Mouse (Mus musculus): Measurements from ENCODE around the gene Pef1.

Pef1 gene

DNA sequence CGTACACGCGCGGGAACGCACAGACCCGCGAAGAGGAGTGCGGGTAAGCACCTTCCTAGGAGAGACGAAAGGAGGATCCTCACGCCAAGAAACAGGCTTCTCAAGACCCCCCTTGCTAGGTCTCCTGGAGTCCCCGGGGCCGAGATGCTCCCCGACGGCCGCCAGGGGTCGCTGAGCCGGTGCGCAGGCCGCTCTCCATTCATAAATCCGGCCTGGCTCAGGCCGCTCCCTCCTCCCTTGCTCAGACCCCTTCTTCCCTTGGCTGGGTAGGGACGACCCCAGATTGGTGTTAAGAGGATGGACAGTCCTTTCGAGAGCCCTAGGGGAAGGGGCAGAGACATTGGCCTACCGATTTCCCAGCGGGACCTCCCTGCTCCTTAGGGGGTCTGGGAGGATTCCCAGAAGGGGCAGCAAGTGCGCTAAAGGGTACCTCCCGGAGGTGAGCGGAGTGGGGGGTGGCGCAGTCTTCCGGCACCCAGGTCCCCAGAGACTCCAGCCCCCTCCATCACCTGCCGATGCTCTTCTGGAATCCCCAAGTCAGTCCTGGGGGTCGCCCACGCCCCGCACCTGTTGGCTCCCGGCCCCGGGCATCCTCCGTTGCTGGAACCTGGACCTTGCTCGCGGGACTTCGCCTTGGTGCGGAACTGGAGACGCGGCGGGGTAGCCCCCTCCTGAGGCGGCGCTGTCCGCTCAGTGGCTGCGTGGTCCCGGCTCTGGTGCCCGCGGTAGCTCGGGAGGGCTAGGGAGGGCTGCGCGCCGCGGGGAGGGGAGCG is 36.3 kb downstream of the Pef1 start:
- DNase-seq (ENCODE audit: extremely low spot score) = peak; percentile 87

DNA sequence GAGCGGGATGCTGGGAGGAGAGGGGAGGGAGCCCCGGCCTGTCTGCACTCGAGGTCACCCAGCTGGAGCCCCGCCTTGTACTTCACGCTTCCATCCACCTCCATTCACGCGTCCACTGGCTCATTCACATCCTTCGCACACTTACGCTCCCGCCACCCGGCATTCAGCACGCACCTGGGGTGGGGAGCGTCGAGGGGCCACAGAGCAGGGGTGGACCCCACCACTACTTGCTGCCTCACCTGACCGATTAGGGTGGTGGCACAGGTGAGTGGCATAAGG is 36.8 kb downstream of the Pef1 start, which contains the start of gene Hcrtr1:
TSS of gene Hcrtr1 (minus strand) at position 146 of the 279 bp plus-strand sequence.
- no peak for DNase-seq (ENCODE audit: extremely low spot score)

DNA sequence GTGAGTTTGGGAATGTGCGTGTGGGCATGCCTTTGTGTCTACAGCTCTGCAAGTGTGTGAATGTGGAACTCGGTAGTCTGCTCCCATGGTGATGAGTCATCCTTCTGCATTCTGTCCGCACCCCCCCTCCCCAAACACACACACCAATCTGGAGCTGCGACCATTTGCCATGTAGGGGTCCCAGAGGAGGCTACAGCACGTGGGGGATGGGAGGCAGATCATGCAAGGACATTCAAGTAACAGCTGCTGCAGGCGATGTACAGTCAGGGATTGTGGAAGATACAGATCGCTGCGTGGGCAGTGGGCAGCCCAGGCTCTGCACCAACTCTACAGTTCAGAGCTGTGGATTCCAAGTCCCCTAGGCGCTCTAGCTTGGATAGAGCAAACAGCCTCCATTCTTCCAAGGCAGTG is 38.6 kb downstream of the Pef1 start:
- no peak for DNase-seq (ENCODE audit: extremely low spot score)

DNA sequence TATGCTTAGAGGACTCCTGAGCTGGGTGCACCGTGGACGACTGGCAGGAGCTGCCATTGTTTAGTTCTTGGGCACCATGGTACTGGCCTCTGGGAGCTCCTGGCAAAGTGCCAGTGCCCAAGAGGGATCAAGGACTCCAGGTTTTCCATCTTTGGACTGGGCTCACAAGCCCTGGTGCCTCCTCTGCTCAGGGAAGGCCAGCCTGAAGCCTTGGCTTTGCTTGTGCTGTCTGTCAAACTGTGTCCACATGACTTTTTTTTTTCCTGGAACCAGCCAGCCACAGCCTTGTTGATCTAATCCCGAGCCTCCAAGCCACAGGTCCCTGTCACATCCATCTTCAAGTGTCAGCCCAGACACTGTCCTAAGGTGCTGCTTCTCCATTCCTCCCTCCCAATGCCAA is 39.4 kb downstream of the Pef1 start:
- no peak for DNase-seq (ENCODE audit: extremely low spot score)

DNA sequence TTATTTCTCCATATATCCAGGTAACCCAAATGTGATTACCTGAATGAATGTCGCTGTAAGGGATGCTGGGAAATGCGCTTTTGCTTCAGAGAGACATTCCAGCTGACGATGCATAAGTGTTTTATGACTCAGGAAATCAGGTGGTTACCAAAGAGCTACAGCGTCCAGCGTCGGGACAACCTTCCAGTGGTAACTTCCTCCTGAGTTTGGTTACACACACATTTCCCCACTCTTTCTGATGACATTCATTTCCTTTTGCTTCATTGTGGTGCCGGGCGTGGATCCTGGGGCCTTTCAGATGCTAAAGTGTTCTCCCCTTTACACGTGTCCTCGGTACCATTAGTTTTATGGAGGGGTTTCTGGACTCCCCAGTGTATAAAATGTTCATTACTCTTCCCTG is 46.0 kb downstream of the Pef1 start:
- DNase-seq (ENCODE audit: extremely low spot score) = no peak

DNA sequence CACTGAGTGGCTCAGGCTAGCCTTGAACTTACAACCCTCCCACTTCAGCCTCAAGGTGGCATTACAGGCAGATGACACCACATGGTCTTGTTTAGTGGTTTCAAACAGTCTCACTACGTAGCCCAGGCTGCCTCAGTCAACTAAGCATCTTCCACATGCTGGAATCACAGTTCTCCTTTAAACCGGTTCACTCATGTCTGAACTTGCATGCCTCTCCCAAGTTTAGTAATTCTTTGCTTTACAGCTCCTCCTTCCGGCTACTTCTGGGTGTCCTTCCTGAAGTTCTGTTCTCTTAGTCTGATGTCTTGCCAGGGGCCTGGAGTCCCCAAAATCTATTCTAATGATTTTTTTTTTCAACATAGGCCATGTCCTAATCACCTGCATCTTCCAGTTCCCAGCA is 51.9 kb downstream of the Pef1 start:
- DNase-seq (ENCODE audit: extremely low spot score) = no peak

DNA sequence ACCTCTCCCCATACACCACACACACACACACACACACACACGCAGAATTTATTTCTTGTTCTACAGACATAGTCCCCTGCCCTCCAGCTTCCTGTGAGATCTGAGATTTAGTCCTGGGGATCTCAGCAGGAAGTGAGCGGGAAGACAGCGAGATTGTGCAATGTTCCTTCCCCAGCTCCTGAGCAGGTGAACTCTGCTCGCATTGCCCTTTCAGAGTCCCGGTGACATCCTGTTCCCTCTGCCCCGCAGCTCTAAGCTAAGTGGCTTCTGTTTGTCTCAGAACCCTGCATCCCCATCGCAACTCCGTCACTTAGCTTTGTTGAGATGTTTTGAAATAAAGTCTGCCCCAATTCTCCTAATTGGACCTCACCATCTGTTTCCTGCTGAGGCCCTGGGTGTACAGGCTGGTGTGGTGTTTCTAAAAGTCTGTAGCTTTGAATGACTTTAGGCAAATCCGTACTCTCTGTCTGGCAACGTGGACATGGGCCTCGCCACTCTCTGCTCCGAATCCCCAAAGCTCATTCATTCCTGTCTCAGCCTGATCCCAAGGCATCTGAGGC is 54.5 kb downstream of the Pef1 start:
- DNase-seq (ENCODE audit: extremely low spot score) = no peak

DNA sequence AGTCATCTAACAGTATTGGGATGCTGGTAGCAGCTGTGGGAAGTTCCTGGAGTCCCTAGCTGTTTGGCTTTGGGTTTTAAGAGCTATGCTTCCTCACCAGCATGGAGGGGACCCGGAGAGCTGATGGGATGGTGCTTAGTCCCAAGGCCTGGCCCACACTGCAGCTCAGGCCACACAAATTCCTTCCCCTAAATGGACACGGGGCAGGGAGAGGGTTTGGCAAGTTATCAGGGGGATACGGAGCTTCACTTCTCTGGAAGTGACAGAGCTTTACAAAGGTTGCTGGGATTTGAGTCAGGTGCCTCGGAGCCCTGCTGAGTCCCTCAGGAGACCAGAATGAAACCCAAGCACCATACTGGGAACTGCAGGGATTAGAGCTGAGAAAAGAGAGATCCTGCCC is 59.0 kb downstream of the Pef1 start:
- DNase-seq (ENCODE audit: extremely low spot score) = no peak

DNA sequence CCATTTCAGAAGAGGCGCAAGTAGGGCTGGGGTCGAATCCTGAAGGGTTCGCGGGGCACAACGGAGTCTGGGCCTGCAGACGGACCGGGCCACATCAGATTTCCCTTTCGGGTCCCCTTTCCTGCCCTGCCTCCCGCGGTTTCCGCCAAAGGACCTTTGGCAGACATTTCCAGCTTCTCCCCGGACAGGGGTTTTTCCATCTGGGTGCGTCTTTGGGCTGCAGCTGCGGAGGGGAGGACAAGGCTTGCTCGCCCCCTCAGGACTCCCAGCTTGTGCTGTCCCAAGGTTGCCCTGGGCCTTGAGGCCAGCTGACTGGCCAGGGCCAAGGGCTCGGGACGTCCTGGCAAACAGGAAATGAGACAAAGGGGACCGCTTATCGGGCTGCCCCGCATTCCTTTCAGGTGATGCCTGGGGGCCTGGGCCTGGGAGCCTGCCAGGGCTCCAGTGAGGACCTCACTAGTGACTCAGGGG is 61.1 kb downstream of the Pef1 start:
- DNase-seq (ENCODE audit: extremely low spot score) = peak; percentile 37

DNA sequence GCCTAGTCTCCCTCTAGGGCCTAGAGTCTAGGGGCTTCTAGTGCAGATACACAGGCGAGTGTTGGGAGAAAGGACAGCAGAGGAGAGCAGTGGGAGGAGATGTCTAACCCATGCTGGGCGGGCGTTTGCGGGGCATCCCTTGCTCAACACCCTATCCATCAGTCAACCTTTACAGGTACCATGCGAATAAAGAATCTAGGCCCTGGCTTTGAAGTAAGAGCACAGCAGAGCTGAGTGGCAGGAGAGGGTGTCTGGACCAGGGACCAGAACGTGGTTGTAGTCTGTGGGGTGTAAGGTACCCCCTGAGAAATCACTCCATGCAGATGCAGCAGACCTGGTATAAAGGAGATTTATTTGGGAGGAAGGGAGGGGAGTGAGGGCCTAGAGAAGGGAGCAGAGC is 61.8 kb downstream of the Pef1 start:
- no peak for DNase-seq (ENCODE audit: extremely low spot score)

DNA sequence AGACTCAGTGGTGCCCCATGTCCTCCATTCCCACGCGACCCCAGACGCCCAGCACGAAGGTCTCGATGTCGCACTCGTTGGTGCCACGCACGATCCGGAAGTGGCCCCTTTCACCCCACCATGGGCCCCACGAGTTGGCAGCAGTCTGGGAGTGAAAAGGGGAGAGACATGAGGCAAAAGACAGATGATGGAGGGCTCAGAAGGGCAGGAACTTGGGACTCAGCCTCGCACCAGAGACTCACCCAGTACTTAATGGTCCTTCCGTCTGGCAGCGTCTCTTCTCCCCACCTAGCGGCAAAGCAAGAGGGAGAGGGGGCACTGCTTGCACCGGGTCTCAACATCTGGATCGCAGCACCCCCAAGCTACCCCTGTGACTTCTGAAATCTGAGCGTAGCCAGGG is 63.7 kb downstream of the Pef1 start:
- no peak for DNase-seq (ENCODE audit: extremely low spot score)

DNA sequence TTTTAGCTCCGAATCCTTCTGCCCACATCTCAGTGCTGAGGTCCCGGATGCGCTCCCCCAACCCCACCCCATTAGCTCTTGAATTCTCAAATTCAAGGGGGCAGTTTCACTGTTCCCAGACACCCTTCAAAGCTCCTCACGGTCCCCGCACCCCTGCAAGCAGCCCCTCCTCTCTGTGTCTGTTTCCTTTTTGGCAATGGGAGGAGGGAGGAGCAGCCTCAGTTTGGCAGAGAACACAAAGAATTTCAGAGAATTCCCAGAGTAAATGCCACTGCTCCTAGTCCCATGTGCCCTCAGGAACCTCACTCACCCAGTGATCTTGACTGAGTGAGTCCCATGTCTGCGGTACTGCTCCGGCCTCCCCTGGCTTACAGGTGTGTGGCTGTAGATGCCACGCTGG is 64.2 kb downstream of the Pef1 start:
- DNase-seq (ENCODE audit: extremely low spot score) = no peak

DNA sequence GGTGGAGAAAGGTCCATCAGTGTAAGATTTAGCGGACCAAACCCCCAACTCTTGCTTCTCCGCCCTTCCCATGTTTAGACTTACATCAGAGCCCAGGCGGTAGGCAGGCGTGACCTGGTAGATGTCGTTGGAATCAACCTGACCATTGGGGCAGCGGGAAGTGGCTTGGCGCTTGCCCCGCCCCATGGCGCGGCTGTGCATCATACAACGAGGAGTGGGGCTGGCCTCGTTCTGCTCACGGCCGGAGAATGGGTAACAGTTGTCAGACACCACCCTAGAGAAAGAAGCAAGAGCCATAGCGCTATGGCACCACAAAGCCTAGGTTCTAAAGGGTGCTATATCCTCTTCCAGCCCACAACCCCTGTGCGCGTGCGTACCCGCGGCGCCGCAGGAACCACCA is 65.0 kb downstream of the Pef1 start:
- no peak for DNase-seq (ENCODE audit: extremely low spot score)

DNA sequence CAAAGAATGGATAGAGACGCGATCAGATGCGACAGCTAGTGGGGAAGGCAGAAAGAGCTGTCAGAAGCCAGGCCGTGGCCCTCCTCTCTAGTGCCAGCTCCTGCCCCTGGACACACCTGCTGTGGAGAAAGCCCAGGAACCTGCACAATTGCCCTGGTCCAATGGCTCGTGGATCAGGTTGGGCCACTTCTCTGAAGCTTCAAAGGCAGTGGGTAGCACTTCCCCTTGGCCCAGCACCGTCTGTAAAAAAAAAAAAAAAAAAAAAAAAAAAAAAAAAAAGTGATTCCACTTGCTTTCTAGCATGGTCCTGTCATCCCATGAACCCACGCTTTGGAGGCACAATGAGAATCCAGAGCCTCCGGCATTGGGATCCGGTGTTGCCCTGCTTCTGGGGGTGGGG is 65.5 kb downstream of the Pef1 start:
- DNase-seq (ENCODE audit: extremely low spot score) = no peak

DNA sequence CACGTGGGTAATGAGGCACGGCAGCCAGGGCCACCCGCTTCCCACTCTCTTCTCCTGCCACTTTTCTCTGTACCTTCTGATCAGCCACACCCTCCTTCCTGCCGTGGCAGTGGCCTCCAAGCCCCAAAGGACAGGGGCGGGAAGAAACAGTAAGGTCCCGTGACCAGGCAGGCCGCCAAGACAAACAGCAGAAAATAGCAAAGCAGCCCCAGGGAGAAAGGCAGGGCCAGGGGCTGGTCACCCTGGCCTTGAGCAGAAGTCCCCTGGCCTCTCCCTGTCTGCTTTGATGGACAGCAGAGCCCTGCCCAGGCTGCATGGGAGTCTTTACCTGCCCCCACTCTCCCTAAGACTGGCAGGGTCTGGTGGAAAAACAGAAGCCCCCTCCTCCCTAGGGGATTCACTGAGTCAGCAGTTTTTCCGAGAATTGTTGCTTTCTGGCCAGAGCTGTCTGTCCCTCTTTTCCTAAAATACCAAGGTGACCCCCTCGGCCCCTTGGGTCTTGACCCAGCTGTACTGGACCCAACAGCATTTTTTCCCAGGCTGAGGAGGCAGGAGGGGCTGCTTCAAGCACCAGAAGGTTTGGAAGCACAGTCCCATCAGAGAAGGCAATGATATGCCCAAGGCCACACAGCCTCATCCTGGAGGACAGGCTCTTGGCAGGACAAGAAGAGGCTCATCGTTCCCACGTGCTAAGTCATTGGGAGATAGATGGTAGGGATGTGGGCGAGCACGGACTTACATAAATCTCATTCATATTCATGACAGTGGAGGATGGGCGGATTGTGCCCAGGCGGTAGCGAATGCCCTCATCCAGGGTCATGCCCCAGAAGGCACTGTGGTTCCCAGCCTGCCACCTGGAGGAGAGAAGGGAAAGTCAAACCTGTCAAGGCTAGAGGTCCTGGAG is 66.2 kb downstream of the Pef1 start:
- no peak for DNase-seq (ENCODE audit: extremely low spot score)

DNA sequence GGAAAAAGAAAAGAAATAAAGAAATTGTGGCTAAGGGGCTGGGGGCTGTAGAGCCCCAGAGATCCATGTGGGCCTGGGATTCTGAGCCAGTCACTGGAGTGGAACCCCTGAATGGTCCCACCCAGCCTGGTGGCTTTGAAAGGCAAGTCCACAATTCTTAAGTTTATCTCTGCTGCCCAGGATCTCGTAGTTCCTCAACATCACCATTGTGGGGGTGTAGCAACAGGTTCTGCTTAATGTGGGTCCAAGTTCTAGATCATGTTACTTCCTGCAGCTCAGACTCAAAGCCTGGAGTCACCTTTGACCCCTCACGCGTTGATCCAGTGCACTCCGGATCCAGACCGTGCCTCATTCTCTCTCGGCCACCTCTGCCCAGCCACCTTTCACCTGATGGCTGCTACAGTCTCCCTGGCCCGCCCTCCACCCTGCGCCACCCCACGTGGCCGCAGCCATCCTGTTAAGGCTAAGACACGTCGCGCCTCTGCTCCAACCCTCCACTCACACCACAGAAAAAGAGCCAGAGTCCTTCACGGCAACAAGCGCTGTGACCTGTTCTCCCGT is 67.1 kb downstream of the Pef1 start:
- DNase-seq (ENCODE audit: extremely low spot score) = no peak

DNA sequence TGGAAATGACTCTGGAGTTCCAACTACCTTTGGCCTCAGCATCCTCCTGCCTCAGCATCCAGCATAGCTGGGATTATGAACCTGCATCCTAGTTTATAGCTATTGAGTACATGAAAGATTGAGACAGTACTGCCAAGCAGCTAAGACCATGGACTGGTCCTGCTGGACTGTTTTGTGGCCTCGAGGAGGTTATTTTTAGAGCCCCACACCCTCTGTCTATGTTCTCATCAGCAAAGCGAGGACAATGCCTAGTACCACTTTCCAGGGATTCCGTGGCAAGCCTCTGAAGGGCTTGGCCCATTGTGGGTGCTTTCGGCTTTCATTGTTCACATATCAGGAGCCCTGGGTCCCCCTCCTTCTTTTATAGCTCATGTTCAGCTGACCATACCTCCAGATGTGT is 68.0 kb downstream of the Pef1 start:
- no peak for DNase-seq (ENCODE audit: extremely low spot score)

DNA sequence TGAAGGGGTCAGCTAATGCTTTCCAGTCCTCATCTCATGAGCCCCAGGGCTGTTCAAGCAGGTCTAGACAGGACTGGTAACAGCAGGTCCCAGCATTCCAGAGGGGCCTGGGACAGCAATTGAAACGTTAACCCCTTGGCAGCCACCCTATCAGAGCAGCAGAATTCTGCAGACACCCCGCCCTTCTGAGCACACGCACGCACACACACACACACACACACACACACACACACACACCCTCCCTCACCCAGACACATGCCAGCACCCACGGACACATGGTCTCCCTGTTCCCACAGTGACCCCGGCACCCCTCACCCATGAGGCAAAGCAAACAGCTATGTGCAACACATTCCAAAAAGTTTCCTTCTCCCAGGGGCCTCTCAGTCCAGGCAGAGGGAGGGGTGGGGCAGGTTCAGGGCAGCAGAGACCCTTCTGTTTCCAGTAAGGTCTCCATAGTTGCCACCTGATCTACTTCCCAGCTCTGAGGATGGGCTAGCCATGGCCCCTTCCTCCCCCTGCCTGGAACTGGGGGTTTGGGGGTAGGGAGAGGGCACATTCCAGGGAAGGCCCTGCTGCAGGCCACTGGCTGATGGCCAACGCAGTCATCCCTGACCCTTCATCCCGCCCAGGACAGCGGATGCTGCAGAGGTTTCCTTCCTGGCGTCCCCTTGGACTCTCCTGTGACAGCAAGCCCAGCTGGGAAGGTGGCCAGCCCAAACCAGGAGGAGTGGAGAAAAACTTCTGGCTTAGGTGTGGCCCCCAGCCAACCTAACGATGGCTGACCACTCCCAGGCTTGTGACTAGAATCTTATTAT is 69.8 kb downstream of the Pef1 start:
- peak; percentile 49 for DNase-seq (ENCODE audit: extremely low spot score)

DNA sequence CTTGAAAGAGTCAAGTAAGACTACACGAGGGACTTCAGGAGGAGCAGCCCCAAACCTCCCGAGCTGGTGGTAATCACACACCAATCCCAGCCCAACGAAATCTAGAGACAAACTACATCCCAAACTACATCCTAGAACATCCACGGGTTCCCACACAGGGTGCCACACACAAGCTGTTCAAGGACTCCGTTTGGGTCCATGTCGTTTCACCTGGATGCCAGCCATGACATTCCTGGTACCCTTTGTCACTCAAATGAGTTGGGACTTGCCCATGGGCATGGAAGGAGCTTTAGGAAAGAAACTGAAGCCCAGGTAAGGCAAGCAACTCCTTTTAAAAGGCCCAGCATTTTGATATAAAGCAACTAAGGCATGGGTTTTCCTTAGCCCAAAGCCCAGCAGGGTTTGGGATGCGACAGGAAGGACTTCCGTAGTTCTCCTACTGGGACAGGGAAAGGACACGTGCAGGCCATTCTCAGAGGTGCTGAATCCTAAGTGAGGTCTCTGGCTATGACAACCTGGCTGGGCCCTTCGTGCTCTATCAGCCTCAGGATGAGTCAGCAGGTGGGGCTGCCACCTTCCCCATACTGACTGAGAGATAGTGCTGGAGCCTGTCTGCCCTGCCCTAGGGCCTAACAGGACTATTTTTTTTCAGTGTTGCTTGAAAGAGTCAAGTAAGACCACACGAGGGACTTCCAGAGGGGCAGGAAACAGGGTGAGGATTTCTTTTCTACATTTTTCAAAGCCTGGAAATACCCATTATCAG is 70.9 kb downstream of the Pef1 start:
- no peak for DNase-seq (ENCODE audit: extremely low spot score)

DNA sequence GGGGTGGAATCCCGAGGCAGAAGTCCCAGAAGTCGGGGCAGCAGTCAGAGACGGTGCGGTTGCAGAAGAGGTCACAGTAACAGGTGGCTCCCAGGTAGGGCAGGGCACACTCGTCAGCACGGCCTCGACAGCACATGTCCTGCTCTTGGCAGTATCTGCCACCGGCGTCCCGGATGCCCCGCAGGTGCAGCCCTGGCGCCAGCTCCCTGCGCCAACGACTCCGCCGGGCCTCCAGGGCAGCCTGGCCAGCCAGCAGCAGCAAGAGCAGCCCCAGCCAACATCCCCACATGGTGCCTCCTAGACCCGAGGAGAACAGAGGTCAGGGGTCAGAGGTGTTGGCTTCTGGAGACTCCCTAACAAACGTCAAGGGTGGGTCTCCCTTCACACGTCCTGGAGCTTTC is 71.6 kb downstream of the Pef1 start:
- DNase-seq (ENCODE audit: extremely low spot score) = peak; percentile 24

All from embryo, embryonic 9.5 days (tissue).